Mouse (Mus musculus): ENCODE results near the gene Aup1. TPM values are rescaled to one million over a fixed set of nuclear protein-coding genes. Genes with fewer than 3 reads are reported as not detected.

Gene Aup1
- polyA plus RNA-seq, 1 experiment from 2014 or later: 99.8 TPM

- WGBS (ENCODE audit: insufficient replicate concordance): 87% methylated on average over 2 of the region's 2 CpGs
- Histone ChIP-seq H3K27me3 (ENCODE audit: control insufficient read depth, insufficient read depth, low read length) (peaks cover 10% of the 10 kb centered on the region), H3K36me3 (ENCODE audit: control insufficient read depth, insufficient read depth, low read length) (no peaks in the 10 kb centered on the region), H3K27ac (ENCODE audit: low read depth, low read length) (no peak overlapping the region), H3K9me3 (replicated peaks; ENCODE audit: control insufficient read depth, low read length) (no peaks in the 10 kb centered on the region), H3K4me3 (ENCODE audit: low read depth, low read length) (no peak overlapping the region), H3K9ac (ENCODE audit: low read depth, low read length) (no peak overlapping the region), H3K4me1 (ENCODE audit: control insufficient read depth, insufficient read depth, low read length) (peaks cover 6% of the 10 kb centered on the region; the same call in 1 of the 2 replicates), H3K4me2 (no peak overlapping the region)
- ATAC-seq (replicated peaks; ENCODE audit: insufficient number of reproducible peaks, low FRiP score, low TSS enrichment): no peak
These were observed 30.5 kb upstream of the Aup1 start for GRCm38 (mm10) chr6:83023786-83024185.

DNA sequence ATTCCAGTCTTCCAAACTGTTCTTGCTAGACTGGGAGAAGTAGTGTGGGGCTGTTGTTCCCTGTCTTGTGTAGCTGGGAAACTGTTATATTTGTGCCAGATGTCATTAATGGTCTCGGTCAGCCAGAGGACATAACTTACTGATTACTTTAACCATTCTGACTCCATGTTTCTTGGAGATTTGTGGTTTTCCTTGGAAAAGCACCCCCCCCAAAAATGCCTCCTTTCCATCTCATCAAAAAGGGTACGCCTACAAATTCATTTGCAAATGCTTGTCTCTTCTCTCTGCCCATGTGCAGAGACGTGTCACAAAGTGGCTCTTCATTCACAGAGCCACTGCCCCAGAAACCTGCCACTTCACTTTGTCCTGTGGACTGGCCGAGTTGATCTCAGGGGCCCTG, 29.9 kb upstream of the Aup1 start:
- H3K36me3 ChIP-seq (ENCODE audit: control insufficient read depth, insufficient read depth, low read length): no peaks in the 10 kb centered on the region
- H3K4me1 ChIP-seq (ENCODE audit: control insufficient read depth, insufficient read depth, low read length): peaks cover 6% of the 10 kb centered on the region; the same call in 1 of the 2 replicates
- no peak overlapping the region for H3K27ac ChIP-seq (ENCODE audit: low read depth, low read length)
- H3K9me3 ChIP-seq (replicated peaks; ENCODE audit: control insufficient read depth, low read length): no peaks in the 10 kb centered on the region
- WGBS (ENCODE audit: insufficient replicate concordance): 61% methylated on average over 4 of the region's 4 CpGs
- no peak overlapping the region for H3K4me3 ChIP-seq (ENCODE audit: low read depth, low read length)
- no peak overlapping the region for H3K9ac ChIP-seq (ENCODE audit: low read depth, low read length)
- H3K4me2 ChIP-seq: no peak overlapping the region
- no peak for ATAC-seq (replicated peaks; ENCODE audit: insufficient number of reproducible peaks, low FRiP score, low TSS enrichment)
- peaks cover 16% of the 10 kb centered on the region for H3K27me3 ChIP-seq (ENCODE audit: control insufficient read depth, insufficient read depth, low read length)

- ATAC-seq (replicated peaks; ENCODE audit: insufficient number of reproducible peaks, low FRiP score, low TSS enrichment): no peak
- 100% methylated on average over 4 of the region's 4 CpGs for WGBS (ENCODE audit: insufficient replicate concordance)
- H3K36me3 ChIP-seq (ENCODE audit: control insufficient read depth, insufficient read depth, low read length): no peaks in the 10 kb centered on the region
- H3K27me3 ChIP-seq (ENCODE audit: control insufficient read depth, insufficient read depth, low read length): peaks cover 19% of the 10 kb centered on the region
- H3K4me3 ChIP-seq (ENCODE audit: low read depth, low read length): no peak overlapping the region
- H3K4me2 ChIP-seq: no peak overlapping the region
- peaks cover 6% of the 10 kb centered on the region; the same call in 1 of the 2 replicates for H3K4me1 ChIP-seq (ENCODE audit: control insufficient read depth, insufficient read depth, low read length)
- H3K9ac ChIP-seq (ENCODE audit: low read depth, low read length): no peak overlapping the region
- H3K27ac ChIP-seq (ENCODE audit: low read depth, low read length): no peak overlapping the region
- no peaks in the 10 kb centered on the region for H3K9me3 ChIP-seq (replicated peaks; ENCODE audit: control insufficient read depth, low read length)
These were observed 29.1 kb upstream of the Aup1 start for GRCm38 (mm10) chr6:83025221-83025620.

GRCm38 (mm10) chr6:83027293-83027692, 27.0 kb upstream of the Aup1 start:
- H3K9ac ChIP-seq (ENCODE audit: low read depth, low read length): no peak overlapping the region
- no peaks in the 10 kb centered on the region for H3K36me3 ChIP-seq (ENCODE audit: control insufficient read depth, insufficient read depth, low read length)
- no peak overlapping the region for H3K4me2 ChIP-seq
- H3K27ac ChIP-seq (ENCODE audit: low read depth, low read length): no peak overlapping the region
- H3K9me3 ChIP-seq (replicated peaks; ENCODE audit: control insufficient read depth, low read length): no peaks in the 10 kb centered on the region
- H3K27me3 ChIP-seq (ENCODE audit: control insufficient read depth, insufficient read depth, low read length): peaks cover 38% of the 10 kb centered on the region
- no peak overlapping the region for H3K4me3 ChIP-seq (ENCODE audit: low read depth, low read length)
- 68% methylated on average over 8 of the region's 8 CpGs for WGBS (ENCODE audit: insufficient replicate concordance)
- peaks cover 9% of the 10 kb centered on the region; the same call in 1 of the 2 replicates for H3K4me1 ChIP-seq (ENCODE audit: control insufficient read depth, insufficient read depth, low read length)
- ATAC-seq (replicated peaks; ENCODE audit: insufficient number of reproducible peaks, low FRiP score, low TSS enrichment): no peak

GRCm38 (mm10) chr6:83027706-83028105, 26.6 kb upstream of the Aup1 start:
- Histone ChIP-seq H3K27me3 (ENCODE audit: control insufficient read depth, insufficient read depth, low read length) (peaks cover 38% of the 10 kb centered on the region), H3K9ac (ENCODE audit: low read depth, low read length) (peak overlapping the region; percentile 1; the same call in 1 of the 2 replicates)
- WGBS (ENCODE audit: insufficient replicate concordance): 30% methylated on average over 7 of the region's 9 CpGs

GRCm38 (mm10) chr6:83029777-83030176, 24.5 kb upstream of the Aup1 start:
- ATAC-seq (replicated peaks; ENCODE audit: insufficient number of reproducible peaks, low FRiP score, low TSS enrichment): no peak
- Histone ChIP-seq H3K27ac (ENCODE audit: low read depth, low read length) (no peak overlapping the region), H3K9me3 (replicated peaks; ENCODE audit: control insufficient read depth, low read length) (no peaks in the 10 kb centered on the region), H3K4me3 (ENCODE audit: low read depth, low read length) (no peak overlapping the region), H3K27me3 (ENCODE audit: control insufficient read depth, insufficient read depth, low read length) (peaks cover 42% of the 10 kb centered on the region), H3K4me2 (no peak overlapping the region), H3K9ac (ENCODE audit: low read depth, low read length) (no peak overlapping the region), H3K4me1 (ENCODE audit: control insufficient read depth, insufficient read depth, low read length) (peaks cover 18% of the 10 kb centered on the region), H3K36me3 (ENCODE audit: control insufficient read depth, insufficient read depth, low read length) (no peaks in the 10 kb centered on the region)
- 33% methylated on average over 10 of the region's 10 CpGs for WGBS (ENCODE audit: insufficient replicate concordance)

More at GRCm38 (mm10) chr6:83027706-83028105, 26.6 kb upstream of the Aup1 start:
- no peaks in the 10 kb centered on the region for H3K9me3 ChIP-seq (replicated peaks; ENCODE audit: control insufficient read depth, low read length)
- no peak overlapping the region for H3K4me2 ChIP-seq
- H3K36me3 ChIP-seq (ENCODE audit: control insufficient read depth, insufficient read depth, low read length): no peaks in the 10 kb centered on the region
- ATAC-seq (replicated peaks; ENCODE audit: insufficient number of reproducible peaks, low FRiP score, low TSS enrichment): no peak
- no peak overlapping the region for H3K27ac ChIP-seq (ENCODE audit: low read depth, low read length)
- H3K4me1 ChIP-seq (ENCODE audit: control insufficient read depth, insufficient read depth, low read length): peaks cover 12% of the 10 kb centered on the region; the same call in 1 of the 2 replicates
- no peak overlapping the region for H3K4me3 ChIP-seq (ENCODE audit: low read depth, low read length)

GRCm38 (mm10) chr6:83031111-83031510, 23.2 kb upstream of the Aup1 start:
- H3K27me3 ChIP-seq (ENCODE audit: control insufficient read depth, insufficient read depth, low read length): peaks cover 48% of the 10 kb centered on the region

DNA sequence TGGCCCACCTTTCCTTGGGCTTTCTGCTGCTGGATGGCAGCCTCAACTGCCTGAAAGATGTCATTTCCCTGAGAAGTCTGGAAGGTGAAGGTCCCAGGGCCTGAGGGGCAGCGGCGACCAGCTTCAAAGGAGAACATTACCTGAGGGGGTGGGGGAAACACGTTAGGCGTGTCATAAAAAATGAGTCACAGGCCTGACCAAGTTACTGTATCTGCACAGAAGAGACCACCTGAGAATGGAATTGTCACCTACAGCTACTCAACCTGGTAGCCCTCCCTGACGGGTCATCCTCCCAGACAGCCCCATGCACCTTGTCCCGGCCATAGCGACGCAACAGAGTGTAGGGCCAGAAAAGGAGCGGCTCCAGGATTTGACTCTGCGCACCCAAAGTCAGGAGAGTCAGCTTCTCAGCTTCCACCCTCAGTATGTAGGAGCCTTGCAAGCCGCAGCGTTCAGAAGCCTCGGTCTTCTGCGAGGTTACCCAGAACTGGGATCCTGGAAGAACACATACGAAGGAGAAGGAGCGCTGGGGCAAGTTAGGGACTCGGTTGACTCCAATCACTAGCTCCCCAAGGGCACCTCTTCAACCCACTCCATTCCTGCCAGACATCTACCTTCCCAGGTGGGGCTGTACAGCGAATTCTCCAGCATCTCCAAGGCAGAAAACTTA, 22.3 kb upstream of the Aup1 start:
- Histone ChIP-seq H3K27ac (ENCODE audit: low read depth, low read length) (no peak overlapping the region), H3K36me3 (ENCODE audit: control insufficient read depth, insufficient read depth, low read length) (no peaks in the 10 kb centered on the region), H3K9ac (ENCODE audit: low read depth, low read length) (peak overlapping the region; percentile 79), H3K9me3 (replicated peaks; ENCODE audit: control insufficient read depth, low read length) (no peaks in the 10 kb centered on the region), H3K27me3 (ENCODE audit: control insufficient read depth, insufficient read depth, low read length) (peaks cover 48% of the 10 kb centered on the region), H3K4me3 (ENCODE audit: low read depth, low read length) (peak overlapping the region; percentile 75), H3K4me1 (ENCODE audit: control insufficient read depth, insufficient read depth, low read length) (peaks cover 24% of the 10 kb centered on the region), H3K4me2 (peak overlapping the region; percentile 93)
- no peak for ATAC-seq (replicated peaks; ENCODE audit: insufficient number of reproducible peaks, low FRiP score, low TSS enrichment)
- WGBS (ENCODE audit: insufficient replicate concordance): 28% methylated on average over 18 of the region's 18 CpGs

More at GRCm38 (mm10) chr6:83031111-83031510, 23.2 kb upstream of the Aup1 start:
- H3K36me3 ChIP-seq (ENCODE audit: control insufficient read depth, insufficient read depth, low read length): no peaks in the 10 kb centered on the region
- WGBS (ENCODE audit: insufficient replicate concordance): 68% methylated on average over 7 of the region's 7 CpGs
- no peak overlapping the region for H3K27ac ChIP-seq (ENCODE audit: low read depth, low read length)
- no peak overlapping the region for H3K4me3 ChIP-seq (ENCODE audit: low read depth, low read length)
- no peak overlapping the region for H3K9ac ChIP-seq (ENCODE audit: low read depth, low read length)
- no peaks in the 10 kb centered on the region for H3K9me3 ChIP-seq (replicated peaks; ENCODE audit: control insufficient read depth, low read length)
- H3K4me1 ChIP-seq (ENCODE audit: control insufficient read depth, insufficient read depth, low read length): peaks cover 24% of the 10 kb centered on the region
- no peak overlapping the region for H3K4me2 ChIP-seq
- ATAC-seq (replicated peaks; ENCODE audit: insufficient number of reproducible peaks, low FRiP score, low TSS enrichment): no peak

DNA sequence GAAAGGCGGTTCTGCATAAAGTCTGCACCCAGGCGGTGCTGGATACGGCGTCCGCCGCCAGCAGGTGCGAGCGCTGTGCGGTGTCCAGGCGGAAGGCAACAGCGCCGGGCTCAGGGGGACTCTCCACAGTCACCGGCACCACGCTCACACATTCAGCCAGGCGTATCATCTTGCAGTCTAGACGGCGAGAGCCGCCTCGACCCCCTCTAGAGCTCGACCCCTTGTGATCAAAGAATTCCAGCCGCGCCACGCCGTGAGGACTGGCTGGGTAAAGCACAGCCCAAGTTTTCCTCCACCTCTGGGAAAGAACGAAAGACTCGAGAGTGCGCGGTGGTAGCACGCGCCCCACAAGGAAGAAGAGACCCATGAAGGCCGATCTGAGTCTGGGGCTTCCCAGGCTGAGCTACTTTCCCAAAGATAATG, 21.5 kb upstream of the Aup1 start:
- Histone ChIP-seq H3K27me3 (ENCODE audit: control insufficient read depth, insufficient read depth, low read length) (peaks cover 48% of the 10 kb centered on the region), H3K36me3 (ENCODE audit: control insufficient read depth, insufficient read depth, low read length) (no peaks in the 10 kb centered on the region), H3K27ac (ENCODE audit: low read depth, low read length) (no peak overlapping the region), H3K4me3 (ENCODE audit: low read depth, low read length) (peak overlapping the region; percentile 75), H3K4me2 (peak overlapping the region; percentile 93), H3K9ac (ENCODE audit: low read depth, low read length) (peak overlapping the region; percentile 79), H3K9me3 (replicated peaks; ENCODE audit: control insufficient read depth, low read length) (no peaks in the 10 kb centered on the region), H3K4me1 (ENCODE audit: control insufficient read depth, insufficient read depth, low read length) (peaks cover 18% of the 10 kb centered on the region)
- 0% methylated on average over 31 of the region's 31 CpGs for WGBS (ENCODE audit: insufficient replicate concordance)
- peak; percentile 68 for ATAC-seq (replicated peaks; ENCODE audit: insufficient number of reproducible peaks, low FRiP score, low TSS enrichment)

All from heart, embryonic 11.5 days (tissue).